Mouse (Mus musculus) embryonic fibroblast, embryonic 13.5 days (primary cell): Measurements from ENCODE around the gene Stab2.

Source experiments
- CTCF ChIP-seq: IDR thresholded peaks from 2 replicates; pipeline ENCODE4 v1.5.1; 2011; ENCODE audit warnings: mild to moderate bottlenecking, control low read depth, low read length, moderate library complexity, borderline replicate concordance; ENCODE audit not compliant: insufficient read depth
- POLR2A ChIP-seq: IDR thresholded peaks from 2 replicates; pipeline ENCODE4 v1.6.1; 2011; ENCODE audit warnings: low read depth, mild to moderate bottlenecking, control low read depth, low read length, moderate library complexity

- no peak for TF ChIP-seq POLR2A
- TF ChIP-seq CTCF: no peak
Observed at GRCm38 (mm10) chr10:86862496-86862895, 145.3 kb downstream of the Stab2 start.
